Mouse (Mus musculus) brain, adult 10 weeks (tissue): Measurements from ENCODE around the gene Cybc1. TPM values are rescaled to one million over a fixed set of nuclear protein-coding genes. Genes with fewer than 3 reads are reported as not detected.

Source experiments
- polyA plus RNA-seq: library from polyadenylated mRNA; stranded (reverse); fragments of 350-450 nt; fragmentation: Illumina TruSeq; extraction: RNeasy Lipid Tissue Mini Kit (QIAGEN cat#74804); gene quantifications from one replicate; pipeline ENCODE4 v1.2.3, GENCODE M21; 2015; ENCODE audit warnings: low read depth, low replicate concordance

Cybc1 gene
- polyA plus RNA-seq = 33.3 TPM

DNA sequence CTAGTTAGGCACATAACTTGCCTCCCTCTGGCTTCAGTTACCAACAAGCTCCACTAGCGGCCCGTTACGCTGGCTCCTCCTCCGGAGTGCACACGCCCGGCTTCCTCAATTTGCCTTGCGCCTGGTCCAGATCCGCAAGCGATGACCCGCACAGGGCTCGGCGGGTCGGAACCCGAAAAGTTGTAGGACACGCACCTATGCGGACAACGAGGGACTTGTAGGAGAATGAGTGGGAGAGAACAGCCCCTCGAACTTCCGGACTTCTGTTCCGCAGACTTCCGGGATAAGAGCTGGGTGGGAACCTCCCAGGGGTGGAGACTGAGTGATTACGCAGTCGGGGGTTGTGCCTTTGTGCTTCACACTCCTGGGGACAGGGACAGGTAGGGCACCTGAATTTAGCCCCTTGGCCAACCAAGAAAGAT, at the start of gene Cybc1:
Gene Cybc1, minus strand, starts transcription at position 305 of the 422 bp plus-strand sequence.

DNA sequence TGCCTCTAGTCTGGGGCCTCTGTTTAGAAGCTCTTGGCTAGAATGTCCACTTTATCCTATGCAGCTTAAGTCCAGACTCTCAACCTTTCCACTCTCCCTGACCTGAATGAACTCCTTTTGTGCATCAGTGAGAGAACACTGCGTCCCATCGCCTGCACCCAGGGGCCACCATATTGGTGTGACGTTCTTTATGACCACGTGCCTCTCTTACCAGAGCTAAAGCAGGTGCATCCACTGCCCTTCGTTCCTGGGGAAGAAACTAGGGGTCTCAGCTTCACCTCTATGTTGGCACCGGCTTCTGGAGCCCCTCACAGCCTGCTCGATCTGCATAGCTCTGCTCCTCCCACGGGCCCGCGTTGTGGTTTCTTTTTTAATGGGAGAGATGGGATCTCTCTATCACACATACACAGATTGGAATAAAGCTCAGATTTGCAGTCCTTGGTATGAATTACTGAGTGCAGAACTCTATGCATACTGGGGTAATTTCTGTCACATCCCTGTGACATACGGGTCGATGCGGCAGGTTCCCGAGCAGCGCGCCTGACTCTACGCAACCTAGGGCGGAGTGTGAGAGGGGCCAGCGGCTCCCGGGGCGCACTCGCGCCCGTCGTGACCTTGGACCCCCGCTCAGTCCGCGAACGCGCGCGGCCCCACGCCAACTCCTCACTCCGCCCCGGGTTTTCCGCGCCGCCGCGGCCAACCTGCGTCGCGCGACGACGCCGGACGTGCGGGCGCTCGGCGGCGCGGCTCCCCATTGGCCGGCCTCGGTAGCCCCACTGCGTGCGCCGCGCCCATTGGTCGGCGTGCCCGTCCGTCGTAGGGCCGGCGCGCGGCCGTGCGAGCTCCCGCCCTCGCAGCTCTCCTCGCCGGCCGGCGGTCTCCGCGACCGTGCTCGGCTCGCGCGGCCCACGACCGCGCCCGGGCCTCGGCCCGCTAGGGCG, 30.3 kb upstream of the Cybc1 start, which contains the start of gene Foxk2:
Gene Foxk2, plus strand, starts transcription at position 831 of the 941 bp plus-strand sequence.

DNA sequence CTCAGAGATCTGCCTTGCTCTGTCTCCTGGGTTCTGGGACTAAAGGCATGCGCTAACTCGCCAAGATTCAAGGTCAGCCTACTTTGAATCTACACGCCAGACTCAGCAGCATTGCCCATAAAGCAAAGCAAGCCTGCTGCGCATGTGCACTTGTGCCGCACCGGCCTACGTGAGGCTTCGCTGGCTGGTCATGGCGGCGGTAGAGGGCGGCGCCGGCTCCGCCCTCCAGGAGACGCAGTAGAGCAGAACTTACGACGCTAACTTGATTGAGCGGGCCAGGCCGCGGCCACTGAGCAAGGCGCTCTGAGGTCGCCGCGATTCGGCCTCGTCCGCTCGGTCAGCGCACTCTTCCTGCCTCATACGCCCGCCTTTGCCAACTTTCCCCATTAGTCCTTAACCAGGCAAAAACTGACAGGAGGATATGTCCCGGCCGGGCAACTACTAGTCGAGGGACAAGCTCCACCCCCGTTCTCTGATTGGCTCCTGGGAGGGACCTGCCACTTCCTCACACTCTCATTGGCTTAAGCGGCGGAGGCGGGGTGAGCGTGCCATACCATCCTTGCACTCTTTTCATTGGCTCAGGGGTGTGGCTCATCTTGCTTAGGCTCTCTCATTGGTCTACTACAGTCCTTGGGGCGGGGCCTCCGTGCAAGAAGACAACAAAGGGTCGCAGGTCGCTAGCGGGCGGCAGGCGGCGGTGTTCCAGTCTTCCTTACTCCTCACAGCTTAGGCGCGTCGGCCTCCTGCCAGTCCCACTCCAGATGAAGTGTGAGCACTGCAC, 7.6 kb upstream of the Cybc1 start, which contains the start of gene Narf:
Gene Narf, plus strand, starts transcription at position 690 of the 781 bp plus-strand sequence.

DNA sequence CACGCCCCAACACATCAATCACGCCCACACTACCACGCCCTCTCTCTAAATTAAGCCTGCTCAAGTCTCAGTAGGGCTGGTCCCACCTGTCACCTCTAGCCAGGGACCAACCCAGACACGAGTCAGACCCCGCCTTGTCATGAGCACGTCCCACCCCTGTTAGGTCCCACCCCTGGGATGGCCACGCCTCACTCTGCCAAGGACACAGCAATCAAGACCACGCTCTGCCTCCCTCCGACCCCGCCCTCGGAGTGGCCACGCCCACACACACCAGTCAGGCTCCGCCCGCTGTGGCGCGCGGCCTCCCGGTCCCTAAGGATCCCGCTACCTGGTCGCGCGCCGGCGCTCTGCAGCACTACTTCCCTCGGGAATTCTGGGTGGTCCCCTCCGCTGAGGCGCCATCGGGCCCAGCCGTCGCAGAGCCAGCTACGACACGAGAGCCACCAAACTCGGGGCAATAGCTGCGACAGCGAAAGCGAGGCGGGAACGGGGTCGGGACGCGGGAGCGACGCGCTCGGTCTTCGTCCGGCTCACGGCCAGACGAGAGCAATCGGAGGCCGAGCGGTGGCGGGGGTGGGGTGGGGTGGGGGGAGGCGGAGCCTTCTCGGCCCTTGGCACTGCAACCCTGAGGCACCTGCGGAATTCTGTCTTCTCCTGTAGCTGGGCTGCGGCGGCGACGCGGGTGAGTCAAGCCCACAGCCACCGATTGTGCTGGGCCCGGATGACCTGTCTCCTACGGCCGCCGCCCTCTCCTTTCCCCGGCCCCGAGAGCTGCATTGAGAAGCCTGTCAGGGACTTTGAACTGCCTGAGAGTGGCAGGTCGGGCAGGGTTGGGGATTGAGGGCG, 24.7 kb downstream of the Cybc1 start, which contains the start of the genes Hexdc and Ogfod3:
Gene Hexdc, plus strand, starts transcription at position 273 of the 846 bp plus-strand sequence.
Gene Ogfod3, minus strand, starts transcription at position 551 of the 846 bp plus-strand sequence.

Other genes starting within 250 kb of the Cybc1 start
- gene Csnk1d, start 238.0 kb downstream of the Cybc1 start, polyA plus RNA-seq = 86.1 TPM
- gene Cd7, start 189.9 kb downstream of the Cybc1 start, polyA plus RNA-seq = 3.4 TPM
- gene Sectm1b, start 165.8 kb downstream of the Cybc1 start, polyA plus RNA-seq = not detected
- gene Sectm1a, start 148.1 kb downstream of the Cybc1 start, polyA plus RNA-seq = not detected
- gene Tex19.2, start 110.6 kb downstream of the Cybc1 start, polyA plus RNA-seq = not detected
- not detected for gene Tex19.1, start 83.2 kb downstream of the Cybc1 start, polyA plus RNA-seq
- not detected for gene Uts2r, start 69.1 kb downstream of the Cybc1 start, polyA plus RNA-seq
- gene Hexdc, start 24.9 kb downstream of the Cybc1 start, polyA plus RNA-seq = 30.5 TPM
- gene Ogfod3, start 24.6 kb downstream of the Cybc1 start, polyA plus RNA-seq = 11.8 TPM
- gene Narf, start 7.9 kb upstream of the Cybc1 start, polyA plus RNA-seq = 30.0 TPM
- 55.5 TPM for gene Foxk2, start 30.7 kb upstream of the Cybc1 start, polyA plus RNA-seq
- gene Wdr45b, start 125.1 kb upstream of the Cybc1 start, polyA plus RNA-seq = 79.4 TPM
- 32.4 TPM for gene Rab40b, start 158.9 kb upstream of the Cybc1 start, polyA plus RNA-seq
- gene Fn3krp, start 192.1 kb upstream of the Cybc1 start, polyA plus RNA-seq = 28.8 TPM
- 84.2 TPM for gene Fn3k, start 205.6 kb upstream of the Cybc1 start, polyA plus RNA-seq
- 35.0 TPM for gene Tbcd, start 222.6 kb upstream of the Cybc1 start, polyA plus RNA-seq